14 mouse cellular contexts compared by ENCODE assay signal in genomic region chr6:8877373-8878070, GRCm38 (mm10).
DNase-seq lines count a peak whose midpoint lies in the region; ATAC-seq and TF ChIP-seq lines count a peak whose summit lies in the region.
"Had no signal": no experiment of that assay in that cellular context is flagged by ENCODE, and none has a peak within 500 bp of the region (broad histone marks: within the 10 kb centered on the region; RNA-seq: fewer than 3 reads in every experiment).

No protein-coding gene starts in this region.

- H3K4me3 ChIP-seq in forebrain, embryonic 12.5 days (replicated peaks): no peak overlapping the region
- H3K4me3 ChIP-seq in forebrain, embryonic 10.5 days: no peak overlapping the region
- no peak overlapping the region for H3K4me3 ChIP-seq in stomach, embryonic 16.5 days (replicated peaks; ENCODE audit: low read length)
- no peak overlapping the region for H3K4me3 ChIP-seq in stomach, postnatal 0 days (ENCODE audit: low read depth, low read length)
- H3K4me3 ChIP-seq in midbrain, embryonic 11.5 days (ENCODE audit: low read depth, low read length): no peak overlapping the region
- peak overlapping the region; percentile 15; the same call in 1 of the 2 replicates for H3K4me3 ChIP-seq in neural tube, embryonic 15.5 days (replicated peaks)
- H3K4me3 ChIP-seq: limb, embryonic 13.5 days; lung, embryonic 15.5 days had no signal

- H3K27me3 ChIP-seq in forebrain, embryonic 12.5 days: no peaks in the 10 kb centered on the region
- no peaks in the 10 kb centered on the region for H3K27me3 ChIP-seq in forebrain, embryonic 10.5 days (ENCODE audit: poor library complexity, severe bottlenecking)
- no peaks in the 10 kb centered on the region for H3K27me3 ChIP-seq in stomach, embryonic 16.5 days (ENCODE audit: control insufficient read depth, insufficient read depth, low read length)
- no peaks in the 10 kb centered on the region for H3K27me3 ChIP-seq in stomach, postnatal 0 days (ENCODE audit: control insufficient read depth, insufficient read depth, low read length)
- H3K27me3 ChIP-seq in midbrain, embryonic 11.5 days (ENCODE audit: control insufficient read depth, insufficient read depth, low read length): no peaks in the 10 kb centered on the region
- H3K27me3 ChIP-seq in neural tube, embryonic 15.5 days (replicated peaks): no peaks in the 10 kb centered on the region
- H3K27me3 ChIP-seq: limb, embryonic 13.5 days; lung, embryonic 15.5 days had no signal

- H3K27ac ChIP-seq in forebrain, embryonic 12.5 days: no peak overlapping the region
- H3K27ac ChIP-seq in forebrain, embryonic 10.5 days: no peak overlapping the region
- H3K27ac ChIP-seq in stomach, embryonic 16.5 days (ENCODE audit: low read length): no peak overlapping the region
- no peak overlapping the region for H3K27ac ChIP-seq in stomach, postnatal 0 days (replicated peaks)
- H3K27ac ChIP-seq in midbrain, embryonic 11.5 days (ENCODE audit: low read depth, low read length): no peak overlapping the region
- peak overlapping the region; percentile 69 for H3K27ac ChIP-seq in neural tube, embryonic 15.5 days (replicated peaks)
- H3K27ac ChIP-seq: limb, embryonic 13.5 days; lung, embryonic 15.5 days had no signal

- ATAC-seq in forebrain, embryonic 12.5 days (ENCODE audit: low FRiP score): peak; percentile 17; the same call in 1 of the 2 replicates
- ATAC-seq in stomach, embryonic 16.5 days (ENCODE audit: insufficient read depth, low FRiP score): no peak
- no peak for ATAC-seq in stomach, postnatal 0 days (ENCODE audit: low FRiP score, low TSS enrichment)
- ATAC-seq in midbrain, embryonic 11.5 days (ENCODE audit: low FRiP score): peak; percentile 85
- peak; percentile 88 for ATAC-seq in neural tube, embryonic 15.5 days (ENCODE audit: low FRiP score)
- ATAC-seq: Patski had no signal

- WGBS in forebrain, embryonic 12.5 days: 48% methylated on average over 11 of the region's 11 CpGs
- 63% methylated on average over 11 of the region's 11 CpGs for WGBS in forebrain, embryonic 10.5 days
- WGBS in stomach, embryonic 16.5 days: 28% methylated on average over 11 of the region's 11 CpGs
- WGBS in stomach, postnatal 0 days: 25% methylated on average over 11 of the region's 11 CpGs
- 66% methylated on average over 11 of the region's 11 CpGs for WGBS in midbrain, embryonic 11.5 days
- 14% methylated on average over 11 of the region's 11 CpGs for WGBS in neural tube, embryonic 15.5 days

- no peak for DNase-seq in forebrain, embryonic 10.5 days (ENCODE audit: extremely low spot score, low spot score)
- no peak for DNase-seq in stomach, postnatal 0 days (ENCODE audit: low spot score)
- peak; percentile 83 for DNase-seq in midbrain, embryonic 11.5 days (ENCODE audit: low spot score, missing footprints)
- DNase-seq in spleen, adult 18-20 months: no peak
- no peak for DNase-seq in thymus, postnatal 14 days
- DNase-seq: cerebellum, adult 18-20 months; gastrocnemius, postnatal 10 days; kidney, adult 9 months had no signal

- no peaks in the 10 kb centered on the region for H3K9me3 ChIP-seq in forebrain, embryonic 12.5 days
- H3K9me3 ChIP-seq in forebrain, embryonic 10.5 days: no peaks in the 10 kb centered on the region
- no peaks in the 10 kb centered on the region for H3K9me3 ChIP-seq in stomach, embryonic 16.5 days (replicated peaks; ENCODE audit: control insufficient read depth, low read length)
- H3K9me3 ChIP-seq in stomach, postnatal 0 days (ENCODE audit: control insufficient read depth, low read length): no peaks in the 10 kb centered on the region
- no peaks in the 10 kb centered on the region for H3K9me3 ChIP-seq in midbrain, embryonic 11.5 days (ENCODE audit: control insufficient read depth, low read length)
- no peaks in the 10 kb centered on the region for H3K9me3 ChIP-seq in neural tube, embryonic 15.5 days (replicated peaks)
- H3K9me3 ChIP-seq: limb, embryonic 13.5 days; lung, embryonic 15.5 days had no signal

- no peak overlapping the region for H3K9ac ChIP-seq in forebrain, embryonic 12.5 days
- no peak overlapping the region for H3K9ac ChIP-seq in stomach, embryonic 16.5 days (ENCODE audit: low read length)
- H3K9ac ChIP-seq in stomach, postnatal 0 days (ENCODE audit: low read length): no peak overlapping the region
- H3K9ac ChIP-seq in midbrain, embryonic 11.5 days (ENCODE audit: low read length): no peak overlapping the region
- no peak overlapping the region for H3K9ac ChIP-seq in neural tube, embryonic 15.5 days (replicated peaks)
- H3K9ac ChIP-seq: limb, embryonic 13.5 days; lung, embryonic 15.5 days had no signal

- no peak for TF ChIP-seq EP300 in stomach, postnatal 0 days (optimal IDR thresholded peaks at IDR 0.05)

- TF ChIP-seq CTCF in stomach, postnatal 0 days (IDR thresholded peaks at IDR 0.05; ENCODE audit: low read depth): no peak

- H3K4me2 ChIP-seq in forebrain, embryonic 12.5 days: no peak overlapping the region
- H3K4me2 ChIP-seq in stomach, embryonic 16.5 days (ENCODE audit: low read depth, low read length): peak overlapping the region; percentile 21
- H3K4me2 ChIP-seq in stomach, postnatal 0 days (replicated peaks; ENCODE audit: low read depth): no peak overlapping the region
- no peak overlapping the region for H3K4me2 ChIP-seq in midbrain, embryonic 11.5 days
- peak overlapping the region; percentile 34 for H3K4me2 ChIP-seq in neural tube, embryonic 15.5 days
- H3K4me2 ChIP-seq: limb, embryonic 13.5 days; lung, embryonic 15.5 days had no signal

- no peaks in the 10 kb centered on the region for H3K36me3 ChIP-seq in forebrain, embryonic 12.5 days (replicated peaks)
- H3K36me3 ChIP-seq in forebrain, embryonic 10.5 days (replicated peaks): no peaks in the 10 kb centered on the region
- H3K36me3 ChIP-seq in stomach, embryonic 16.5 days (ENCODE audit: control insufficient read depth, insufficient read depth, low read length): no peaks in the 10 kb centered on the region
- no peaks in the 10 kb centered on the region for H3K36me3 ChIP-seq in stomach, postnatal 0 days (ENCODE audit: control insufficient read depth, insufficient read depth, low read length)
- H3K36me3 ChIP-seq in midbrain, embryonic 11.5 days (ENCODE audit: control insufficient read depth, insufficient read depth, low read length): no peaks in the 10 kb centered on the region
- no peaks in the 10 kb centered on the region for H3K36me3 ChIP-seq in neural tube, embryonic 15.5 days
- H3K36me3 ChIP-seq: limb, embryonic 13.5 days; lung, embryonic 15.5 days had no signal

- peaks cover 10% of the 10 kb centered on the region for H3K4me1 ChIP-seq in forebrain, embryonic 12.5 days
- H3K4me1 ChIP-seq in forebrain, embryonic 10.5 days: peaks cover 31% of the 10 kb centered on the region
- H3K4me1 ChIP-seq in stomach, embryonic 16.5 days (ENCODE audit: control insufficient read depth, insufficient read depth, low read length): no peaks in the 10 kb centered on the region
- H3K4me1 ChIP-seq in stomach, postnatal 0 days (replicated peaks; ENCODE audit: control insufficient read depth, insufficient read depth): no peaks in the 10 kb centered on the region
- 0 out of 2 replicates have a peak, but pooled peaks cover 3% of the 10 kb centered on the region for H3K4me1 ChIP-seq in midbrain, embryonic 11.5 days (ENCODE audit: control insufficient read depth, insufficient read depth, low read length)
- H3K4me1 ChIP-seq in neural tube, embryonic 15.5 days: peaks cover 8% of the 10 kb centered on the region; the same call in 1 of the 2 replicates
- H3K4me1 ChIP-seq: limb, embryonic 13.5 days; lung, embryonic 15.5 days had no signal

Comparison
In these comparisons a context has a peak if more than half of its experiments do, and no peak if none do; other contexts are left out.
1. H3K4me2 ChIP-seq: peak in stomach, embryonic 16.5 days (single experiment) and neural tube, embryonic 15.5 days (single experiment); none in forebrain, embryonic 12.5 days (single experiment), stomach, postnatal 0 days (single experiment) and midbrain, embryonic 11.5 days (single experiment).
2. ATAC-seq: peak in forebrain, embryonic 12.5 days (single experiment), midbrain, embryonic 11.5 days (single experiment) and neural tube, embryonic 15.5 days (single experiment); none in stomach, embryonic 16.5 days (single experiment) and stomach, postnatal 0 days (single experiment).